Mouse (Mus musculus) adrenal gland, adult 8-10 months (tissue): ENCODE results near the gene Col15a1. TPM values are rescaled to one million over a fixed set of nuclear protein-coding genes. Genes with fewer than 3 reads are reported as not detected.

Experiments used
- DNase-seq: peaks from one replicate; pipeline ENCODE4 v3.0.0; 2022
- total RNA-seq, 4 experiments: library from RNA; stranded (reverse); gene quantifications; 2 replicates each; pipeline ENCODE4 v1.2.4; 2022

The Col15a1 gene
- total RNA-seq, 4 experiments from 2014 or later = 8.0 to 93.5 (median 30.0) TPM

DNA sequence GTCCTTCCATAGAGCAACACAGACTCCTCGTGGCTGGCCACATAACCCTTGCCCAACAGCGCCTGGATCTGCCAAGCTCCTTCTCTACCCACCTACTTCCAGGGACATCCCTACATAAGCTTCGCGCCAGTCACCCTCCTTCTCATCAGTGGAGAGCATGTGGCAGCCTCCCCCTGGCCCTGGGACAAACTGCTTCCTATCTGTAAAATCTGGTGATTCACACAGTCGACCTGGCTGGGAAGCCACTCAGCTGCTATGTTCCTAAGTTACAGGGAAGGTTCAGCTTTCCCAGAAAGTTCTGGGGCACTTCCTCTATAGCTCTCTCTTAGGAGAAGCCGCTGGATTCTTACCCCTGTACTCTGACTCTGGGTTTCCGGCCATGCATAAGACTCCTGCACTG is 22.5 kb downstream of the Col15a1 start:
- no peak for DNase-seq

DNA sequence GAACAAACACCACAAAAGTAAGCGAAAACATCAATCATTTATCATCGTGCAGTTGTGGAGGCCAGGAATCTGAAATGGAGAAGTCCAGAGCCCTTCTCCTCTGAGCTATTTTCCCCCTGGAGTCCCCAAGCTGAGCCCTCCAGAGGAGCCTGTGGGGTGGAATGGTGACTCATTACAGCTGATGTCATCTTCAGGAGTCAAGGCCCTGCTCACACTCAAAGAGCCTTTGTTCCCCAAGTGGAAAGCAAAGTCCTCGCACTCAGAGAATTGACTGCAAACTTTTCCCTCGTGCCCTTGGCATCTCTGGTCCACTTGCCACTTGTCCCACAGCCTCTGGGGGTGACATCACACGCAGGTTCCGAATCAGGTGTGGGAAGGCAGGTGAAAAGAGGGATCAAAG is 23.4 kb downstream of the Col15a1 start:
- DNase-seq = peak; percentile 52

DNA sequence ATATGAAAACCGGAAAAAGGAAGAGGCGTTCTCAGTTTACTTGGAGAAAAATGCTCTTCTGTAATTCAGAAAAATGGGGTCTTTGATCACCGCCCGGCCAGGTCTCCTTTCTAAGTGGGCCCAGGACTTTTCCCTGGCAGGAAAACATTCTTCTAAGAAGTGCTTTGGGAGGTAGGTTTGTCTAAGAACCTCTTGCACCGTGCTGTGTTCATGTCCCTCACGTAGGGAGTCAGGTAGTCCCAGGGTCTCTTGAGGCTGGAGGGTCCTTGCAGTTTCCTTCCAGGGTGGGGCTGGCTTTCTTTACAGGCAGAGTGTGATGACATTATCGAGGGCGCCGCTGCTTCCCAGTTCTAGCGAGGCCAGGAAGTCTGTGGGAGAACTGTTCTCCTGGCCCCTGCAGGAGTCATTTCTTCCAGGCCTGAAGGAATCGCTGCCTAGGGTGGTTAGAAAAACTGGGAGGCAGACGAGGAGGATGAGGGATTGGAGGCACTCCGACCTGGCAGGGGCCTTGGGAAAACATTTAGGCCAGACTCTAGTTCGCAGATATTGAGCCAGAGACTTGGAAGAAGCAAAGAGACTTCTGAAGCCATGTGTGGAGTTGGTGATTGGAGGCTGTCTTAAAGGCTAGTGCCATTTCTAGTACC is 25.4 kb downstream of the Col15a1 start:
- DNase-seq = no peak

DNA sequence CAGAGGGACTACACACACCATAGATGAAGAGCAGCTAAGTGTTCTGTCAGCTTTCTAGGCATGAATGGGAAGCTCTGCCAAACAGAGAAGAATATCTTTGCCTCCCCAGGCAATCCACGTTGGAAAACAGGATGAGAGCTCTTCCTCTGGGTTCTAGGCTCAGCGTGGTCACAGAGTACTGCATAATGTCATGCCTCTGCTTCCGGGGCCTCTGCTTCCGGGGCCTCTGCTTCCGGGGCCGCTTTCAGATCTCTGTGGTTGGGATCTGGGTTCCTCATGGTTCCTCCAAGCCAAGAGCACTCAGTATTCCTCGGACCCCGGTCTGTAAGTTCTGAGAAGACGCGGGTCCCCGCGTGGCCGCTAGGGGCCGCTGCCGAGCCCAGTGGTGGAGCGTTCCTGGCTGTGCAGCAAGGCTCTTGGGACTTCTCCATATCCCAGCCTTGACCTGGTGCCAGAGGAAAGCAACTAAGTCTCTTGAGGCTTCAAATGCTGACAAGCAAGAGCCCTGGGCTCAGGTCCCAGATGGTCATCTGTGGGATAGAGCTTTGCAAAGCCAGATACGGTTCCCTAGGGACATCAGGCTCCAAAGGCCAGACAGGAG is 26.8 kb downstream of the Col15a1 start:
- DNase-seq = peak; percentile 91

DNA sequence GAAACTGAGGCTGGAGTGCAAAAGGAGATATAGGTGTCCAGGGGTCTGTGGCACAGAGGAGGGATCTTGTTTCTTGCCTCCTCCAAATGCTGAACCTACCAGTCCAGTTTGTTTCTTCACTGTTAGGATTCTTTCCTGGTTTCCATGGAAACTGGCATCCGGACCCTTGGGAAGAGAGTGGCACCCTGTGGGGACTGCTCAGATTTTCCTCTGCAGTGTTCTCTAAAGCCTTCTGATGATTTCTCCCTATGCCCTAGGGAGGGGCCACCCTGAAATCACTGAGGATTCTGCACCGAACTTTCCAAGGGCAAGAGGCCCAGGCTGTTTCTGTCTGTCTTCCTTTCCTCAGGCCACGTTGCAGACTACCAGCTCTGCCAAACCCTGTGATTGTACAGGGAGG is 27.4 kb downstream of the Col15a1 start:
- no peak for DNase-seq

DNA sequence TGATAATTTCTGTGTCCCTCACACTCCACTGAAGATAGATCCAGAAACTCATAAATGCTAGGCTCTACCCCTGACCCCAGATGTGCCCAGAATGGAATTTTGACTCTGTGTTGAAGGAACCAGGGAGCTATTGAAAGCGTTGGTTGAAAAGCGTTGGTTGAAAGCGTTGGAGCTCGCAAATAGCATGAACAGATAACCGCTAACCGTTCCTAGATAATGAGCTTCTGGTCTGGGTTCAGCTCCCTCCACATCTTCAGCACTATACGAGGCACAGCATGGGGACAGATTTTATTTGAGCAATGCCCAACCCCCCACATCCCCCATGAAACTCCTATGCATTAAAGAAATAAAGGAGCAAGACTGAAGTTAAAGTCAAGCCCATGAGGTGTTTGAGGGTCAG is 28.1 kb downstream of the Col15a1 start:
- no peak for DNase-seq

DNA sequence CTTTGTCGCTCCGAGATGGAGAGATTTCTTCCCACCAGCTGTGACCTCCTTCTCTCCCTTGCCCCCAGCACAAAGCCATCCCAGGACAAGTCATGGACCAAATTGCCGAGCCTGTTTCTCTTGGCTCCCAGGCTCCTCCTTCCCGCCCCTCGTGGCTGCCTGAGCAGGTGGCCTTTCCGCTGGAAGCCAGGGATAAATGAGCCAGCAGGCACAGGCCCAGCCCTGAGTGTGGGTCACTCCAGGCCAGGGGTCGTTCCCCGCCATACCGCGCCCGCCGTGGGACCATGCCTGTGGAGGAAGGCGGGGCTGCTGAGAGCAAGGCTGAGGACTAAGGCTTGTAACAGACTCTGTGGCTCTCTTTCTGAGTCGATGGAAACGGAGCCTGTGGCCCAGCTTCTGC is 29.3 kb downstream of the Col15a1 start:
- DNase-seq = no peak

DNA sequence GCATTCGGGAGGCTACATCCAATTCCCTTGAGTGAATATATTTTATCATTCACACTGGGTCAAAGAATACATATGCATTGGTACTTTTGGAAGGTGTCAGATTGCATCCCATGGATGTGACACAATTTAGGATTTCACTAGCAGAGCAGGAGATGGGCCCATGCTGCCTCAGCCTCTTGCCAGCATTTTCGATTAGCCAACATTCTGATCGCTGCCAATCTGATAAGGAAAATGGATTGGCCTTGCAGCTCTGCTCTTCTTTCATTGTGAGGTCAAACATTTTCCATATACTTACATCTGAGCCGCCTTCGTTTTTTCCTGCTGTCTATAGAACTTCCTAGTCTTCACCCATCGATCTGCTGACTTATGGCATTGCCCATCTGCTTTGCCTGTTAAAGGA is 31.2 kb downstream of the Col15a1 start:
- peak; percentile 67 for DNase-seq

DNA sequence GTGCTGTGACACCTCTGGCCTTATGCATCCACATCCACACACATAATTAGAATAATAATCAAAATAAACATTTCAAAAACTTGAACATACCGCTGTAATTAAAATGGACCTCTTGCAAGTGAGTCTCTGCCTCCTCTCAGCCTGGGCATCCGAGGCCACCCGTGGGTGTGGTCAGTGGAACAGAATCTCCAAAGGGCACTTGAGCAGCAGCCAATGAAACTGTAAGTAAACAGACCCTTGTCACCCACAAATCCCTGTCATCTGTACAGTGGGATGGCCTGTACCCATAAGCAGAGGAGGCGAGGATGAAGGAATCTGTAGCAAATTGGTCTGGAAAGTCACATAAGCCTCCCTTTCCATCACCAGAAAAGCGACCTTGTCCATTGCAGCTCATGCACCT is 32.9 kb downstream of the Col15a1 start:
- DNase-seq = no peak

DNA sequence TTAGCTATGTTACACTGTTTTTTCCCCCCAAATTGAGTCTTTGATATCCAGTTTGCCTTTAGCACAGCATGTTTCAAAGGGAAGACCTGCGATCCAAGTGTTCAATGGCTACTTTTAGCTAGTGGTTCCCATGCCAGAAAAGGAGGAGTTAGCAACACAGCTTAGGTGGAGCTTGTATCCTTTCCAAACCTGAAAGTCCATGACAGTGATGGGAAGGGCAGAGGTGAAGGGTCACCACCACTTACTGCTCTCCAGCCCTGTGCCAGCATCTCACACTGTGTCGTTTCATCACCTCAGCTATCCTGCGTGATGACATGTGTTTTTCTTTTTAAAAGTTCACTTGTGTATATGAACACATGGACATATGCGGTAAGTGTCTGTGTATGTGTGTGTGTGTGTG is 34.2 kb downstream of the Col15a1 start:
- no peak for DNase-seq

DNA sequence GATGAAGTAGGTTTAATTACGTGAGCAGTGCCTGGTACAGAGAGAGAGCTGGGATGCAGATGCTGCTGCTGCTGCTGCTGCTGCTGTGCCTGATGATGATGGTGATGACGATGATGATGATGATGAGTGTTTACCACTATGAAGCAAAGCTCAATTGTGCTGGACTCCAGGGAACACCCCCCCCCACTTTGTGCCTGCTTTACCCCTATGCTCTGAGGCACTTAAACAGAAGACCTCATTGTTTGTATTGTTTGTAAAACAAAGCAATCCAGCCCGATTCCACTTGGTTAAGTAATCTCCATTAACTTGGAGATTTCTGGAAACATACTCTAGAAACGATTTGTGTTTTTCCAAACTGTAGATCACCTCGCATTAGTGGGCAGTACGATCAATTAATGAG is 36.7 kb downstream of the Col15a1 start:
- DNase-seq = no peak

DNA sequence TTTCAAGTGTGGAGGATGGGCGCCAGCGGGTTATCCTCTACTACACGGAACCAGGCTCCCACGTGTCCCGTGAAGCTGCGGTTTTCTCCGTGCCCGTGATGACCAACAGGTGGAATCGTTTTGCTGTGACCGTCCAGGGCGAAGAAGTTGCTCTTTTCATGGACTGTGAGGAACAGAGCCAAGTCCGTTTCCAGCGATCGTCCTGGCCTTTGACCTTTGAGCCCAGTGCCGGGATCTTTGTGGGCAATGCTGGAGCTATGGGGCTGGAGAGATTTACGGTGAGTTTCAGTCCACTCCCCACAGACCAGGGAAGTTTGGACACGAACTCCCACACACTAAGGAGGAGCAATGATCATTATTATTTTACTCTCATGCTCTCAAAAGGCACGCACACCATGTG is 37.7 kb downstream of the Col15a1 start:
- DNase-seq = no peak

DNA sequence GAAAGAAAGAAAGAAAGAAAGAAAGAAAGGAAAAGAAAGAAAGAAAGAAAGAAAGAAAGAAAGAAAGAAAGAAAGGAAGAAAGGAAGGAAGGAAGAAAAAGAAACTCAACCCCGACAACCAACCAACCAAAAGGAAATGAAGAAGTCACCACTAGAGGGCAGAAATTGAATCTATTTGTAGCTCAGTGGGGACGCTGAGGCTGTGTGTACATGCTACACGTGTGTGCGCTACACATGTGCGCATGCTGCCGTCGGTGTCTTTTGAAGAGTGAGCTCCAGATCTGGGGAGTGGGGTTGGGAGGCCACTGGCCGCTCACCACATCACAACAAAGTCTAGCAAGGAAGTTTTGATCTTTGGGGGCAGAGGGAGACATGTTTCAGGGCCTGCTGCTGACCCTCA is 38.9 kb downstream of the Col15a1 start:
- no peak for DNase-seq

DNA sequence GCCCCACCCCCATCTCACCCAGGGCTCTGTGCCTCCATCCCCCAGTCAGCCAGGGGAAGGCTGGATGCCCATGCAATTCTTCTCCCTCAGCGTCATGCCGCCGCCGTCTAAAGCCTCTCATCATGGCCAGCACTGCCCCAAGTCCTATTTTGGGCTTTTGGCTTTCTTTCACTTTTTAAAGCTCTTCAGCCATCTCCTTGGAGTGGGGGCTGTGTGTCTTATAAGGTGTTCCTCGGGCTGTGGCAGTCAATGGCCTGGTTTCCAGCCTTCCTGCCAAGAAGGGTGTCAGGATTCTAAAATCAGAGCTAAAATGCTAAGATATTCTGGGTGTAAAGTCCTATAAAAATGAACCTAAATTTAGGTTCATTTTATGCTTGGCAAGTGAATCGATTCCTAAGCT is 39.6 kb downstream of the Col15a1 start:
- DNase-seq = no peak

DNA sequence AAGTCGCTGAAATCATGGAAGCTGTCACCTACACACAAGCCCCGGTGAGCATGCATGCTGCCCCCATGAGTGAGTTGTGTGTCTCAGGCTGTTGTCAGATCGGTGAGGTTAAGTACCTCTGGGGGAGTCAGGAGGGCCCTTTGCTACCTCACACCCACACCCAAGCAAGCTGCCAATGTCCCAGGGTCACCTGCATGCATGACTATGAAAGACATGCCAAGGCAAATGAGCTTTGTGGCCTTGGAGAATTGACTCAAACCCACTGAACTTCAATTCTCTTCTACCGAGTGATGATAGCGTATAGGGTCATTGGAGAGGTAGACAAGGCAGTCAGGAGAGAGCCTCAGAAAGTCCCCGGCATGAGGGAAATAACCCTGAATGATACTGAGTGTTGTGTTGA is 41.2 kb downstream of the Col15a1 start:
- no peak for DNase-seq

DNA sequence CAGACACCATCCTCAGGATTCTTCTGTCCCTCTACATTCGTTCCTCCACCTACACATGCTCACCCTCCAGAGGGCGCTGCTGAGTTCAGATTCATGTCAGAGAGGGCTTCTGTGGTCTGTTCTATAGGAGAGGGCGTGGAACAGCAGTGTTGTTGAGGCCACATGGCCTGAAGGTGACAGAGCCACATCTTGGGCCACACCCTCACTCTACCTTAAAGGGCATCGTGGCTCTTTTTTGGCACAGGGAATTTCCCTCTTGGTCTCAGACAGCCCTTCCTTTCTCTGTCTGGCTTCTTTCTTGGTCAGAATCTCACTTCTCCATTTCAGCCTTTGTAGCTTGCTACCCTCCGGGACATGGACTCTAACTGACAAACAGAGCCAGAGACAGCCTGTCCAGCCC is 43.1 kb downstream of the Col15a1 start:
- DNase-seq = peak; percentile 62

DNA sequence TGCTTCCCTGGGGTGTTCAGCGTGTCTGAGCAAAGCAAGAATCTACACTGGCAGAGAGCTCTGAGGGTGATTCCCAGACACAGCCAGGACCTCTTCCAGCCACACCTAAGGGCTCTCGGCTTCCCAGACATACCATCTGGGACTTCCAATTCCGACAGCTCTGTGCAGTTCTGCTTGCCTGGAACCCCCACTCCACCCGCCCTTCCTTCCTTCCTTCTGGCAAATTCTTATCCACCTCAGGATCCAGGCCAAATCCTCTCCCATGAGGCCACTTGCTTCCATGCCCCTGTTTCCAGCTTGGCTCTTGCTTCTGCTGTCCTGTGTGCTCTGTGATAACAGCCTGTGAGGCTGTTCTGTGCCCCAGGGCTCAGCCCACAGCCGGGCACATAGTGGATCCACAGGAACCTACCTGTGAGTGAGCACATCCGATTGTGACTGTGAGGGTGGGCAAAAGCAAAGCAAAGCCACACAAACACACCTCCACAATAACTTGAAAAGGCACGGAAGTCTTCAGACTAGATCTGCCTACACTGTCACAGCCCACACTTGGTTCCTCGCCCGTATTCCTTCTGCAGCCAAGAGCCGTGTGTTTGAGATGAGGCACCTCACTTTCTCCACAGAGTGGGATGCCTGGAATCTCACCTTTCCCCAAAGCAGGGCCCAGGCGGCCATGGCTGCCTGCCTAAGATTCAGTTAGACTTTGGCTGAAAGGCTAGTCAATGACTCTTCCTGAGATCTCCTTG is 43.9 kb downstream of the Col15a1 start:
- no peak for DNase-seq

DNA sequence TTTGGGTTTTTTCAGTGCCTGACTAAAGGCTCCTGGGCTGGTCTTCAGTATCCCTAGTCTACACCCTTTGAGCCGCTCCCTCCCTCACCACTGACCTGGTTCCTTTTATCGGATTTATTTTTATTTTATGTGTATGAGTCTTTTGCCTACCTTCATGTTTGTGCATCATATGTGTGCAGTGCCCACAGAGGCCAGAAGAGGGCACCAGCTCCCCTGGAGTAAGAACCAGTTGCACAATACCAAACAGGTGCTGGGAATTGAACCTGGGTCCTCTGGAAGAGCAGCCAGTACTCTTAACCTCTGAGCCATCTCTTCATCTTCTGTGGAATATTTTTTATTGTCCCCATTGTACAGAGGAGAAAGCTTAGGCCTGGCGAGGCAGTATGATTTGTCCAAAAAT is 44.7 kb downstream of the Col15a1 start:
- no peak for DNase-seq

DNA sequence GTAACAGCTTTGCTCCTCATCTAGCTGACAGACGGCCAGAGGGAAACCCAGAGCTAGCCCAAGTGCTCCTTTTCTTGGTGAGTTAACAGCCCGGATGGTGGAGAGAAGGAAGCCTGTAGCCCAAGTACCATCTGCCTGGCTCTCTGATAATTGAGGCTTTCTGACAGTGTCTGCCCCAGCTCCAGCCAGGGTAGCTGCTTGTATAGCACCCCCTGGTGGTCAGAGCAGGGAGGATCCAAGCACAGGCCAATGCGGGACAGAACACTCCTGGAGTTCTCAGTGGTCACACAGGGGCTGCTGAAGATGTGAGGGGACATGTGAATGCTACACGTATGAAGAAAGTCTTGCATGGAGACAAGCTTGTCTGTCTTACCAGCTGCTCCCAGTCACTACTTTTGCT is 47.7 kb downstream of the Col15a1 start:
- DNase-seq = peak; percentile 62

DNA sequence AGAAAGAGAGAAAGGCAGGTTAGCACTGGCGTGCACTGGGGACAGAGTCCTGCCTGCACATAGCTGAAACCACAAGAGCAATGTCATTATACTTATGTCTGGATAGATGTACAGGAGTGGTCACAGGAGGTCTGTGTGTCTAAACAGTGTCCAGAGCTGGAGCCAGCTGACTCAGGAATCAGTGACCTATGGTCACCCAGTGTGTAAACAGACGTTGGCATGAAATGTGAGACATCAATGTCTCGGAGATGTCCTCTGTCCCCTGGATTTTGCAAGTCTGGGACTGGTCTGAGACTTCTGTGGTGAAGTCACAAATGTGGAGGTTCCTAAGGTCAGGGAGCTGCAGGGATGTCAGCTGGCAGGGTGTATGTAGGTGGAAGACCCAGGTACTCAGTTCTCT is 50.2 kb downstream of the Col15a1 start:
- no peak for DNase-seq

DNA sequence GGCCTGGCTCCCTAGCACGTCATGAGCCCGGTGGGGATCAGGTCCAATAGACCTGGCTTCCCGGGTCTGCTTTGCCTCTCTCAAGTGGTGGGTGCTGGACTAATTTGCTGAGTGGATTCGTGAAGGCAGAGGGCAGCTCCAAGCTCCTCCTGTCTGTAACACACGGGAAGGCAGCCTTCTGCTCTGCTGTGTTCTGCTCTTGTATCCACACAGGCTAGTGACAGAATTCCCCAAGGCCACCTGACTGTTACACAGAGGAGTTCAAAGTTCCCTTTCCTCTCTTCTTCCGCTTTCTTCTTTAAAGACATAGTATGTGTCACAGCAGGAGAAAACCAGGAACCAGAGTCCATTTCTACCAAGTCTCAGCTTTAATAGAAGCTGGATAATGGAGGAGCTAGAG is 53.1 kb downstream of the Col15a1 start:
- DNase-seq = no peak

DNA sequence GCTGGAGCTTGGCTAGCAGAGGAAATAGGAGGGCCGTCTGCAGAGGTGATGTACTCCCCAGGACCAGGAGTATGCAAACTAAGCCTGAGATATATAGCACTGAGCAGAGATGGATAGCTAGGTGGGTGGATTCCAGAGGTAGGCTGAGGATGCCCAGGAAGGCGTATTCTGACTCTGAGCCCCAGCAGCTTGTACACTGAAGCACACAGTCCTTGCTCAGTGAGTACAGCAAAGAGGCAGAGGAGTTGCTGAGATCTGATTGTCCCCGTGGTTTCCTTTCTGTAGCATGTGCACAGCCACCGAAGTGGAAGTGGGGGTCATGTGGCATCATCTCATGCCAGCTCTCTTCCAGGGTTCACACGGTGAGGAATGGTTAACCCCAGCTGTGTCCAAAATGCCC is 54.0 kb downstream of the Col15a1 start:
- DNase-seq = no peak

DNA sequence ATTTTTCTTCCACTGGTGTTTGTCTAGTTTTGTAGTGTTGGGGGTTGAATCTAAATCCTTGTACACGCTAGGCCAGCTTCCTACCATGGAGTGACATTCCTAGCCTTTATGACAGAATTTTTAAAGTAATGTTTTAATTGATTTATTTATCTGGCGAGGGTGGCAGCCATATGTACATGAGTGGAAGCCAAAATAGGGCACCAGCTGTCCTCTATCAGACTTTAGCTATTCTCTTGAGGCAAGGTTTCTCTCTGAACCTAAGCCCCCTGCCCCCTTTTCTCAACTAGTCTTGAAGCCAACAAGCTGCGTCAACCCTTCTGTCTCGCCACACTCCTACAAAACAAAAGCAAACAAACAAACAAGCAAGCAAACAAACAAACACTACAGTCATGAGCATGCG is 57.6 kb downstream of the Col15a1 start:
- no peak for DNase-seq

DNA sequence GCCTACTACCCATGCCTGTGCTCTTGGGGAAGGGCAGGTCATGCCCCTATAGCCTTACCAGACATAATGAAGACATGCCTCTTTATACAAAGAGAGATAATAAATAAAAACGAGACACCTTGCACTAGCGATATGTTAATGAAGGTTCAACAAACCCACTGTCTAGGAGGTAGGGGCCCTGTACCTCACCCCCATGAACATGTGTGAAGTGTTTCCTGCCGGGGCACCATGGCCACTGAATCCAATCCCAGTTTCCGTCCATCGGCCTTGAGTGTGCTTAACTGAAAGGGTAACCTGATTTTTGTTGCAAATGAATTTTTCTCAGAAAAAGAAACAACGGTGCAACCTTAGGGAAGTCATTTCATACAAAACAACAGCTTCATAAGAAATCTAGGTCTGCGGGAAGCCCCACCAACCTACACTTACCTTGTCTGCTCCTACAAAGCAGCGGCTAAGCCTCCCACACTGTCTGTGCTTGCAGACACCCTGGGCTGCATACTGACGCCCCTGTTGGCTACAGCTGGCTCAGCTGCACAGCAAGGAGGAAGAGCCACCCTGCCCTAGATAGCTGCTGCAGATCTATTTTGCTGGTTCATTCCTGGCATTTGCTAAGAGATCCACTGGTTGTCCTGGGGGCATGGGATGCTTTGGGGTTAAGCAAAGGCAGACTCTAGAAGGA is 64.6 kb downstream of the Col15a1 start:
- no peak for DNase-seq
